Mouse (Mus musculus) erythroblast, embryonic 14.5 days (primary cell): Measurements from ENCODE around the gene Fn1.

ENCODE experiments used
- GATA1 ChIP-seq: IDR thresholded peaks from 2 replicates; pipeline ENCODE4 v1.6.1; 2012; ENCODE audit warnings: low read length, inconsistent platforms, mixed read lengths
- TAL1 ChIP-seq: IDR thresholded peaks from 3 replicates; pipeline ENCODE4 v1.6.1; 2012; ENCODE audit warnings: low read length, inconsistent platforms, mixed read lengths

- no peak for TF ChIP-seq GATA1
- TF ChIP-seq TAL1 = no peak
Measured at GRCm38 (mm10) chr1:71636665-71637064, 16.3 kb downstream of the Fn1 start.
